Mouse (Mus musculus) ES-E14 (cell line): ENCODE measurements around the gene Apbb2.

Experiments
- HCFC1 ChIP-seq: IDR thresholded peaks from 2 replicates; pipeline ENCODE4 v1.6.1; 2012; ENCODE audit warnings: low read length, inconsistent platforms, borderline replicate concordance; ENCODE audit not compliant: insufficient read depth
- MAFK ChIP-seq: IDR thresholded peaks from 2 replicates; pipeline ENCODE4 v1.6.1; 2014; ENCODE audit warnings: mild to moderate bottlenecking, low read depth, low read length, inconsistent platforms; ENCODE audit not compliant: insufficient read depth
- ZC3H11A ChIP-seq: IDR thresholded peaks from 2 replicates; pipeline ENCODE4 v1.6.1; 2012; ENCODE audit warnings: low read depth, mild to moderate bottlenecking, inconsistent platforms, low read length, borderline replicate concordance
- ZNF384 ChIP-seq: IDR thresholded peaks from 2 replicates; pipeline ENCODE4 v1.6.1; 2012; ENCODE audit warnings: low read depth, low read length, inconsistent platforms

- TF ChIP-seq MAFK (no peak), ZNF384 (no peak), HCFC1 (no peak), ZC3H11A (no peak)
Measured at GRCm38 (mm10) chr5:66599888-66600287, 18.7 kb downstream of the Apbb2 start.
